Mouse (Mus musculus) monocyte, adult 5-6 weeks (primary cell): ENCODE data around the gene Kif26a. TPM values are rescaled to one million over a fixed set of nuclear protein-coding genes. Genes with fewer than 3 reads are reported as not detected.

Experiments used
- ATAC-seq: fragments of 153-309, 156-312 bp; replicated peaks from 2 replicates; pipeline ENCODE4 v1.8.0; 2017; ENCODE audit warnings: mild to moderate bottlenecking; ENCODE audit not compliant: low TSS enrichment, insufficient number of reproducible peaks, severe bottlenecking, poor library complexity, low FRiP score
- total RNA-seq: library from RNA; stranded (forward); fragments of 200-1000, 200-491, 200-594 nt; gene quantifications from 3 replicates; pipeline ENCODE4 v1.2.3, GENCODE M21; 2017

Gene Kif26a
- total RNA-seq: not detected in 3 replicates

DNA sequence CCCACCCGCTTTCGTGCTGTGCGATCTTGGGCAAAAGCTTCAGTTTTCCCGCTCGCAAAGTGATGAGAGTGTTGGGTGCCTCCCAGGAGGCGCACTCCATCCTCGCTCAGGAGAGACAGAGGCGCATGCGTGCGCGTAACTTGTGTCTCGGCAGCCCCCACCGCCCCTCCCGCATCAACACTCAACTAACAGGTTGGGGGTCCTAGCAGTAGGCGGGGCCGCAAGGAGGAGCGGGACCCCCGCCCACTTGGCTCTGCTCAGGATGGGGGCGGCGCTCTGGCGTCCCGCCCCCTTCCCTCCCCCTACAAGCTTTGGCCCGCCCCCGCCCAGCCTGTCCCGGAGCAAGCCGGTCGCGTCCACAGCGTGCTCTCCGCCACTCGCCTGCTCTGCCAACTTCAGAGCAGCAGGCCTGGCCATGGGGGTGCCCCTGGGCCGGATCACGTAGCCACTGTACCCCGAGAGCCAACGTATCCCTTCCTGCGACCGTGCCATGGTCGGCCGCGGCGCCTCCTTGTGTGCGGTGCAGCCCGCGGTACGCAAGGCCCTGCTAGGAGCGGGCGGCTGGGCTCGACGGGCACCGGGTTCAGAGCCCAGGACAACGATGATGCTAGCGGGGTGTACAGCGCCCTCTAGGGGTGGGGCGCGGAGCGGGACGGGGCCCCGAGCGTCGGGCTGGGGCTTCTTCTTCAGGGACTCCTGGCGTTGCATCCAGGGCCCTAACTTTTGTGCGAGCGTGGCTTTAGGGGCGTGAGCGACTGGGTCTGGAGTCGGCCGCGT lies at the start of gene Kif26a:
Kif26a (plus strand) TSS at position 334 of the 777 bp plus-strand sequence.
- no peak for ATAC-seq

DNA sequence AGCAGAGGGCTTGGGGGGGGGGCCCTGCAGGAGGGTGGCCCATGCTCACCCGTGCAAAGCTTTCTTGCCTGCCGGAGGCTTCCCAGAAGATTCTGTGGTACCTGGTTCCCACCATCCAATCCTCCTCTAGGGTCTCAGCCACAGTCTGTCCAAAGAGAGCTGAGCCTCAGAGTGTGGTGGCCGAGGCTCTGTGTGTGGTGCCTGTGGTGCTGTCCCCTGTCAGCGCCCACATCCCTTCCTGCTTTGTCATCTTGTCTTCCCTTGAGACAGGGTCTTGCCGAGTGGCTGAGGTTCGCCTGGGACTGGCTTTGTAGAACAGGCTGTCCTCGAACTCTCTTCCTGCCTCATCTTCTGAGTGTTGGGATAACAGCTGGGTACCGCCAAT lies 49.3 kb upstream of the Kif26a start:
- no peak for ATAC-seq

DNA sequence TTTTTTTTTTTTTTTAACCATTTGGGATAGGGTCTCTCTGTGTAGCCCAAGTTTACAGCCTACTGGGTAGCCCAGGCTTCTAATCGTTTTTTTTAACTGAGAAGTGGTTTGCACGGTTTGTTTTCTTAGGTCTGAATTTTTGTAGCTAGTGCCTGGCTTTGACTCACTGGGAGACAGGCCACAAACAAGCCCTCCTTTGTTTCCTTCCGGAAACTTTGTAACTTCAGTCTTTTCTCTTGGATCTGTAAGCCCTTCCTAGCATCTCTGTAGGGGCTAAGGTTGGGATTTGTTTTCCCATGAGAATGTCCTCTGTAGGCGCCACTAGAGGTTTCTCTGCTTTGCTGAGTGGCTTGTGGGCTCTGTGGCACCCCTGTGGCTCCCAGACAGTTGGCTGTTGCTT lies 45.9 kb upstream of the Kif26a start:
- no peak for ATAC-seq

DNA sequence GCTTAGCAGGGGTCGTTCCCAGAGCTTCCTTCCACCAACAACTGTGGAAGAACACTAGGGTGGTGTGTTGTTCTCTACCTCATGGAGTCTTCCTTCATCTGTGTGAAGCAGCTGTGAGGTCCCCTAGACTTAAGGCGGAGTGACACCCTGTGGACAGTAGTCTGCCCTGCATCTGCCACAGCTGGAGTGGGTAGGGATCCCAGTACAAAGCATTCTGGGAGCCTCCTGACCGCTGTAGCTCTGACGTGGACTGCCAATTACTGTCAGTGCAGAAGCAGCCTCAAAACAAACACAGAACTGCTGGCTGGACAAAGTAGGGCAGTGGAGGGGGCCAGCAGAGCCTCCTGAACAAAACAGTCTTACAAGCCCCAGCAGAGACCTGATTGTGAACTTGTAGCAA lies 45.0 kb upstream of the Kif26a start:
- no peak for ATAC-seq

DNA sequence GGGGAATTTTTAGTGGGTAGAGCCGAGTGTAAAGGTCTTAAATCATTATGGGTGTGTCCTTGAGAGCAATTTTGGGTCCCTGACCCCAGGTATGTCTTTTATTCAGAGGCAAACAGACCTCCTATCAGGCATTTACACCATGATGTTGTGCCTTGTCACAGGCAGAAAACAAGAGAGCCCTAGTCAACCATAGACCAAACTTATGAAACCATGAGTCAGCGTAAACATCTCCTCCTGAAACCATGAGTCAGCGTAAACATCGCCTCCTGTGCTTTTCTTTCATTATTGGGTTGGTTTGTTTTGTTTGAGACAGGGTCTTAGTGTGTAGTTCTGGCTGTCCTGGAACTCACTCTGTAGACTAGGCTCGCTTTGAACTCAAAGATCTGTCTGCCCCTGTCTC lies 42.8 kb upstream of the Kif26a start:
- no peak for ATAC-seq

DNA sequence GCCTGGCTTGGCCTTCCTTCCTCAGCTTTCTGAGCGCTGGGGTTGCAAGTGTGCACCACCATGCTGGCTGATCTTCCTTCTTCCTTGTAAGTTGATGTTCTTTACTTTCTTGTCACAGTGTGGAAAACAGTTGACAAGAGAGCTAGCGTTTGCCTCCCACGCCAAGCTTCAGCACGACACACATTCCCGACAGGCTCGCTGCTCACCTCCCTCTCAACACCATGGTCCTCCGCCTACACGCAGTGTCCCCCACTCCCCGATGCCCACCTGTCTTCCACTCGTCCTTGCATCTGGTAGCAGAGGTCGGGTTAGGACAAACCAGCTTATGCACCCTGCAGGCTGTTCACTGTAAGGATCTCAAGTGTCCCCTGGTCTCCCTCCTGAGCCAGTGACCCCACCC lies 41.1 kb upstream of the Kif26a start:
- no peak for ATAC-seq

DNA sequence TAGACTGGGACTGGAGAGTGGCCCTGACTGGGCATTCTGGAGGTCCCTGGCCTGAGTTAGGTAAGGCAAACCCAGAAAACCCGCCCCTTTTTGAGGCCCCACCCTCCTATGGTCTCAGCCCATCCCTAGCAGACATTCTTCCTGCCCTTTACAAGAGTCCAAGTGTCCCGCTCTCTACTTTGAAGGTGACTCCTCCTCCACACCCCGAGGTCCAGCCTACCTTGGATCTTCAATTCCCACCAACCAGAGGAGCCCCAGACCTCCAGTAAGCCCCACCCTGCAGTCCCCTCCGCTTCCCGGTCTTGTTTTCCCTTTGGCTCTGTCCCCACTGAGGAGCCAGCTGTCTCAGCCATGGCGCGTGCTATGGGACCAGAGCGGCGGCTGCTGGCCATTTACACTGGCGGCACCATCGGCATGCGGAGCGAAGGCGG lies 39.5 kb upstream of the Kif26a start, which contains the start of gene Aspg:
Aspg (plus strand) TSS at position 139 of the 431 bp plus-strand sequence.
- ATAC-seq: no peak

DNA sequence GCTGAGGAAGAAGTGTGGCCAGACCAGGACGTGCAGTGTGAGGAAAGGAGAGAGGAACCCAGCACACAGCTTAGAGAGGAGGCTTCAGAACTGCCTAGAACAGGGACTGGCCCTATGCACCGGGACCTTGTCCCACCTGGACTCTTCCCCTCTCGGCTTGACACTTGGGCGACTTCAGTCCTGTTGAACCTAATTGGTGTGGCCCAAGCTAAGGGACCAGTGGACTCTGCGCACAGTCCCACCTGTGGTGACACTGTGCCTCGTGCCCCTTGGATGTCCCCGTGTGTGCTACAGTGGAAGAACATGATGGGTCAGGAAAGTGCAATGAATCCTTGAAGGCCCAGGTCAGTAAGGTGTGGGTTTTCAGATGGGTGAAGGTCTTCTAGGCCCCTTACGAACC lies 38.3 kb upstream of the Kif26a start:
- no peak for ATAC-seq

DNA sequence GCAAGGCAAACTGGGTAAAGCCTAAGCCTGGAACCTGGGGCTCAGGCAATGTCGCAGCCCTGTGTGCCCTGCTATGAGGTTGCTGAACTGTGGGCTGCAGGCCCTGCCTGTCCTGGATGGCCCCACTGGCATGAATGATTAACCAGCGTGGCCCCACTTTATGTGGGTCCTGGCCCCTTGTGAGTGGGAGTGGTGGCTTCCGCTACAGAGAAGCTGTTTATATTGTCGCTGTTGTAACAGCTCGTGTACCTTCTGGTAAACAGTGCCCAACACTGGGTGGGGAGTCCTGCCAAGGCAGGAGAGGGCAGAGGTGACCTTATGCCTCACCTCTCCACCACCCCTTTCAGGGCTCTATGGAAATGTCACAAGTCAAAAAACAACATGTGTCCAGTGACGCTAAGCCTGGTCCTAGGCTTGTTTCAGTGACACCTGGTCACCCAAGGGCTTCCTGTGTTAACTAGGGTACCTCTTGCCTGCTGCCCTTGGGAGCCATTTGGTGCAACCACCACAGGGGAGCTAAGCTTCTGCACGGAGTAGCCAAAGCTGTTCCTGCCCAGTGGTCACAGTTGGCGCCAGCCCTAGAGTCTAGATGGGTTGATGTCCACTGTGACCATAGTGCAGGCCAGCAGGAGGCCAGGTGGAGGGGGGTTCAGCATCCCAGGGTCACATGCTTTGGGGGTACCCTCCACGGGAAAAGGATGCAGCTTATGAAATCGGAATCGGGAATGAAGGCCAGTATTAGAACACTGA lies 37.1 kb upstream of the Kif26a start:
- ATAC-seq: no peak

DNA sequence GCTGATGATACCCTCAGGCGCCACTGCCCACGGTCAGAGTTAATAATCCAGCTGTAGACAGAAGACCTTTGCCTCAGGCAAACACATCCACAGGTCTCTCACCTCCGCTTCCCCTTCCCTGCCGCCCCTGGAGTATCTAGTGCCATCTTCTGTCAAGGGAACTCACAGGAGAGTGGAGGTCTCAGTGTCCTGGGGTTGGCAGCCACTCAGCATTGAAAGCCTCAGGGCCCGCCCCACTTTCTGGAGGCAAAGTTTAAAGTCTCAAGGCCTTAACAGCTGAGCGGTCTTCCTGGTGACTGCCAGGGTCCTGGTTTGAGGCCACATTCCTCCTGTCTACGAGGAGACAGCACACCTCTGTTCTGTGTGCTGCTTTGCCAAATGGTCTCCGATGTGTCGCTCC lies 36.3 kb upstream of the Kif26a start:
- ATAC-seq: no peak

DNA sequence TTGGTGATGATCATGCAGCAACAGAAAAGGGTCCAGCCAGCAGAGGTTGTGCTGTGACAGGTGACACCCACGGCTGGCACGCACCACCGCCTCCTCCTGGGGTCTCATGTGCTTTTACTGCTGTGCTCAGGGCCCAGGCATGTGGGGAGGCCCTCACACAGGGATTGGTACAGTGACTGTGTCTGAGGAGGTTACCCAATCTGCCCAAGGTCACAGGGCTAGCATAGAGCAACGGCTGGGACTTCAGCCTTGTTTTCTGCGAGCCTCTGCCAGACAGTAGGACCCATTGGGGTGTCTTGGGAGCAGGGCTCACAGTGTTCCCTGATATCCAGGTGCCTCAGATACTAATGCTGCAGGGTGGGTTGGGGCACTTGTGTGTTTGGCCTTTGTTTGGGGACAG lies 34.7 kb upstream of the Kif26a start:
- ATAC-seq: no peak

DNA sequence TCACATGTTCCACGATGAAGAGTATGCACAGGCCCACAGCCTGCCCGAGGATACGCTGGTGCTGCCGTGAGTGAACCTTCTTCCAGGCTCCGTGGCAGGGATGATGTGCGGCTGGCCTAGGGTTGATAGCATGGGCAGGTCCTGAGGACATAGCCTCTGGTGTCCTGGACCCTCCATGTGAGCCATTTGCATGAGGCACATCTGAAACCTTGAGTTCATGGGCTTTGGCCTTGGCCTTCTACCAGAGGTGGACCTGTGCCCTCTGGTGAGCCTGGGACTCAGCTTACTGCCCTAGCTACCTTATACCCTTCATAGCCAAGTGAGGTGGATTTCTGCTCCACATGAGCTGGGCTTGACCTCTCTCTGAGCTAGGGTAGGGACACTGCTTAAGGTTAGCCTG lies 33.8 kb upstream of the Kif26a start:
- no peak for ATAC-seq

DNA sequence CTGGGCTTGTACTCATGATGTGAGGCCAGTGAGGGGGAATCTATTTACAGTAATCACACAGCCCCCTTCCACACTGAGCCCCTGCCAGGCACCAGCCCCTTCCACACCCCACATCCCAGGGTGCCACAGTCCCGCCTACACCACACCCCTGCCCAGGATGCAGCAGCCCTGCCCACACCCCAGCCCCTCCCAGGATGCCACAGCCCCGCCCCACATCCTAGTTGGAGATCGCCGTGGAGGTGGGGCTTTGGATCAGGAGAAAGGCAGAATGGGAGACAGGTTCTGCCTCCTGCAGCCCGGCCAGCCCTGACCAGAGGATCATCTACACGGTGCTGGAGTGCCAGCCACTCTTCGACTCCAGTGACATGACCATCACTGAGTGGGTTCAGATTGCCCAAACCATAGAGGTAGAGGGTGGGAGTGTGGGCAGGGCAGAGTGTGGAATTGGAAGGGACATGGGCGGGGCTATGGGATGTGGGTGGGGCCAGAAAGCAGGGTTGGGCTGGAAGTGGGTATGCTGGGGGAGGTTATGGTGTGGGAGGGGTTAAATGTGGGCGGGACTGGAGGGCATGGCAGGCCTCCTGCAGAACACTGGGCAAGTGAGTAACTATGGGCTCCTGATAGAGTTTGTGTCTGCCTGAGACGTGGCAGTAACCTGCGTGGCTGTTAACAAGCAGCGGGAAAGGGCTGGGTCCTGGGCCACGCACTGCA lies 33.2 kb upstream of the Kif26a start:
- ATAC-seq: no peak

DNA sequence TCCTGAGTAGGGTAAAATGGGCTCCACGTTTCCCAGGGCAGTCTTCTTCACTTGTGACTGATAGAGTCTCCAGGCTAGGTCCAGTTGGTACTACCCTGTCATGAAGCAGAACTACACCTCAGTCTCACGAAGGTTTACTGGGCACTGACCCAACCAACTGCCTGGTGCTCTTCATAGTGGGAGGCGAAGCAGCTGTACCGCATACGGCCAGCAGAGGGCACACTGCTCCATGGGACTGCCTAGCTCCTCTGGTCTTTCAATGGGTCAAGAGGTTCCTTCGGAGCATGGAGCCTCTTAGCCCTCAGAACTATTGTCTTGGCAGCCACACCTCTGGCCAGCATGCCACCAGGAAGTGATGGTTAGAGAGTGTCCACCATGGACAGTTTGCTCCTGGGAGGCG lies 32.3 kb upstream of the Kif26a start:
- peak; percentile 54; the same call in 1 of the 2 replicates for ATAC-seq

DNA sequence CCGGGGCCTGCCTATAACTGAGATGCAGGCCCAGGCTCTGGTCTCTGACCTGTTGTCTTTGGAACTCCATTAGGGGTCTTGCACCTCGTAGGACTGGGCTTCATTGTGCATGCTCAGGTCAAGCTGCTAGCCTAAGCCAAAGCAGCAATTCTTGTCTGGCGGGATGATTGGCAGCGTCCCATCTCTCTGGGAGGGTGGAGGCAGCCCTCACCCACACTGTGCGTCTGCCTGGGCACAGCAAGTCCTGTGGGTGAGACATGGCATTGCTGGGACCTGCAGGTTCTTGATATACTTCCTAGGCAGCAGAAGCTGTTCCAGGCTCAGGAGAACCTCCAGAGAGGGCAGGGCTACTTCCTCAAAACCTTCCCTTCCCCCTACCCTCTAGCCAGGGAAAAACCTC lies 29.0 kb upstream of the Kif26a start:
- no peak for ATAC-seq

DNA sequence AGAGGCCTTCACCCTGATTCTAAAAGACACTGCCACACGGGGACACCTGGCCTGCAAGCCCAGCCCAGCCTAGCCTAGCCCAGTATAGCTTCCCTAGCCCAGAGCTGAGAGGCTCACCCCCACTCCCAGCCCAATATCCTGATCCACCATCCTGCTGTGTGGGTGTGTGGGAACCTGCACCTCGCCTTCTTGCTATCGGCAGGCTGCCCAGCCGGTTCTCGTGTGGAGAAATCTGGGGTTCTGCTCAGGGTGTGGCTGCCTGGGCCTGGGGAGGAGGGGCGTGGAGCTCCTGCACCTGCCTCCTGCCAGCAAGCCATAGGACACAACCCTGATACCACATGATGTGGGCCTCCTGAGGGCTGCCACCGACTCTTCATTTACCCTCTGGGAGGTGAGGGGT lies 28.4 kb upstream of the Kif26a start:
- no peak for ATAC-seq

DNA sequence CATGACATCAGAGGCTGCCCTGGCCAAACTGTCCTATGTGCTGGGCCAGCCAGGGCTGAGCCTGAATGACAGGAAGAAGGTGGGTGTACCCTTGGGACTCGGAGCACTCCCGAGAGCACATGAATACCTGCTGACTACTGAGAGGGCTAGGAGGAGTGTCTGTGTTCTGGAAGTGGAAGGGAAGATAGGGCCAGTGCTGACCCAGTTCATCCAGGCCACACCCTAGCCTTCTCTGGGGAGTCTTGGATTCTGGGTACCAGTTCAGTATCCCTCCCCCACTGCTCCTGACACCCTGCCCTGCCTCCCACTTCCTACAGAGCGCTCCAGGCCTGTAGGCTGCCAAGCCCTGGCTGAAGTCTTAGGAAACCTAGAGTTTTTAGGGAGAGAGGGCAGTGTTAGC lies 24.8 kb upstream of the Kif26a start:
- no peak for ATAC-seq

DNA sequence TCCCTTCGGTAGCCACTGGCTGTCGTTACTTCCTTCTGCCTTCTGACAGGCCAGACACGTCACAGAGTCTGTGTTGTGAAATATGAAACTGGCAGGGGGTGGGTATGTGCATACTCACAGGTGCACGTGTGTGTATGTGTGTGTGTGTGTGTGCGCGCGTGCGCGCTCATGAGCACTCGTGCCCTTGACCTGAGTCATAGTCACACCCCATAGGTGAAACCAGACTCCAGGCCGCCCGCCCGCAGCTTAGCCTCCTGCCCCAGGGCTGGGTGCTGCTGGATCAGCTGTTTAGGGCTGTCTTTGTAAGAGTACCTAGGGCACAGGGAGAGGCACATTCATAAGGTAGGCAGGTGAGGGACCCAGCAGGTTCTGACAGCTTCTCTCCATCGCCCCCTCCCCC lies 20.1 kb upstream of the Kif26a start:
- ATAC-seq: no peak

DNA sequence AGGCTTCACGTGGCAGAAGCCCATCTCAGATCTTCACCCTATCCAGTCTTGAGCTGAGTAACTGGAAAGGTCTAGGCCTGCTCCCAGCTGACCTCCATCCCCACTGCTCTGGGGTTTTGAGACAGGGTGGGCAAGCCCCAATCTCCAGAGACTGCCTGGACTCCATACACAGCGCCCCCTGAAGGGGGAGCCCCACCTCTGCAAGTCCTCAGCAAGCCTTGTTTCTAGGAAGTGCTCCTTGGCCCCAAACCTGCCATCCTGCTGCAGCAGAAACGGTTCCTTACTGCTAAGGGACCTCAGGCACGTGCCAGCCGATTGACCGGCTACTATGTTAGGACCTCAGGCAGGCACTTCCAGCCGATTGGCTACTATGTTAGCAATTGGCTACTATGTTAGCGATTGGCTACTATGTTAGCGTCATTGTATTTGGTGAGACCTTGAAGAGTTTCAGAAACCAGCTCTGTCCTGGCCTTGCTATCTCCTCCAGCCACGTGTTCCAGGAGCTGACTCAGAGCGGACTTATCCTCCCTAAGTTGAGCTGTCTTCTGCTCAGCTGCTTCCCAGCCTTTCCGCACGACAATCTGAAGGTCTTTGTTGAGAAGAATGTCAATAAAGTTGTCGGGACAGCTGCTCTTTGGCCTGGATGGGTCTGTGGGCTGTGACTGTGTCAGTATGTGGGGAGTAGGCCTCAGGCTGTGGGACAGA lies 18.9 kb upstream of the Kif26a start:
- no peak for ATAC-seq
